In the genomic region with DNA sequence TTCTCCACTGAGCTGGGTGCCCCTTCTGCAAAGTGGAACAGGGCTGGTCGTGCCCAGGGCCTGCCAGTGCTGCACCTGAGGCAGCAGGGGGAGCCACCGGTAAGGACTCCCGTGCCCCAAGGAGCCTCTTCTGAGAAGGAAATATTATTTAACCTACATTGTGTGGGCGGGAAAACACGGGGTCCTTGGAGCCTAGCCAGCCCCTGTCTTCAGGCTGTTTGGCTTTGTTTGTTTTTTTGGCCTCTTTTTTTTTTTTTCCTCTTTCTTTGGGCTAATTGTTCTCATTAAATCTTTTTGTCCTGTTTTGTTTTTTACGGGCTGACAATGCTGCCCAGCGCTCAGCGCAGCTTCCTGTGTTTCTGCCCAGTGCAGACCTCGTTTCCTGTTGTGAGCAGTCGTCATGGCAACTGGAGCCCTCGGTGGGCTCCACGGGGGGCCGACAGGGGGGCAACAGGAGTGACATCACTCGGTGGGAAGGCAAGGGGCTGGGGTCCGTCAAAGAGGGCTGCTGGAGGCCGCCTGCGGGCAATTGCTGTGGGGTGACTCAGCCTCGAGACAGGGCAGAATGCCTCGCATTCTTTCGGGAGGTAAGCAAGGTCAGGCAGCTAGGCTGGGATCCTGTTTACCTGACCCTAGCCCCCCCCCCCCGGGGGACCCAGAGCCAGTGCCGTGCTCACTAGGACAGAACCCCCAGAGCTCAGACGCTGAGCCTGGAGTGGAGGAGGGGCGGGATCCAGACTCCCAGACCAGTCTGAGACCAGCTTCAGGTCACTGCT, we compare ENCODE assay signal across 8 mouse cellular contexts. TPM values are rescaled to one million over a fixed set of nuclear protein-coding genes. Genes with fewer than 3 reads are reported as not detected.
DNase-seq lines count a peak whose midpoint lies in the region; ATAC-seq and TF ChIP-seq lines count a peak whose summit lies in the region.

No protein-coding gene starts in this region.

- 3% methylated on average over 24 of the region's 24 CpGs for WGBS in forebrain, postnatal 0 days
- WGBS in hindbrain, embryonic 15.5 days, result 2% methylated on average over 24 of the region's 24 CpGs
- WGBS in midbrain, embryonic 16.5 days, result 2% methylated on average over 24 of the region's 24 CpGs
- 2% methylated on average over 23 of the region's 24 CpGs for WGBS in stomach, postnatal 0 days

- peak overlapping the region; percentile 62 for H3K4me2 ChIP-seq in forebrain, postnatal 0 days (ENCODE audit: low read depth)
- H3K4me2 ChIP-seq in hindbrain, embryonic 15.5 days, result peak overlapping the region; percentile 65
- peak overlapping the region; percentile 82 for H3K4me2 ChIP-seq in midbrain, embryonic 16.5 days (ENCODE audit: low read length)
- peak overlapping the region; percentile 53 for H3K4me2 ChIP-seq in stomach, postnatal 0 days (replicated peaks; ENCODE audit: low read depth)

- H3K9ac ChIP-seq in forebrain, postnatal 0 days, result peak overlapping the region; percentile 51
- peak overlapping the region; percentile 49 for H3K9ac ChIP-seq in hindbrain, embryonic 15.5 days
- peak overlapping the region; percentile 68 for H3K9ac ChIP-seq in midbrain, embryonic 16.5 days (ENCODE audit: low read depth, low read length)
- peak overlapping the region; percentile 47; the same call in 1 of the 2 replicates for H3K9ac ChIP-seq in stomach, postnatal 0 days (ENCODE audit: low read length)

- H3K36me3 ChIP-seq in forebrain, postnatal 0 days (ENCODE audit: insufficient read depth), result no peaks in the 10 kb centered on the region
- no peaks in the 10 kb centered on the region for H3K36me3 ChIP-seq in hindbrain, embryonic 15.5 days
- H3K36me3 ChIP-seq in midbrain, embryonic 16.5 days (ENCODE audit: control insufficient read depth, insufficient read depth, low read length), result no peaks in the 10 kb centered on the region
- H3K36me3 ChIP-seq in stomach, postnatal 0 days (ENCODE audit: control insufficient read depth, insufficient read depth, low read length), result no peaks in the 10 kb centered on the region

- TF ChIP-seq CTCF in forebrain, postnatal 0 days (IDR thresholded peaks at IDR 0.05; ENCODE audit: low read depth), result peak; percentile 69
- peak; percentile 83 for TF ChIP-seq CTCF in stomach, postnatal 0 days (IDR thresholded peaks at IDR 0.05; ENCODE audit: low read depth)

- no peak for TF ChIP-seq EP300 in stomach, postnatal 0 days (optimal IDR thresholded peaks at IDR 0.05)

- peaks cover 7% of the 10 kb centered on the region for H3K4me1 ChIP-seq in forebrain, postnatal 0 days (ENCODE audit: insufficient read depth)
- H3K4me1 ChIP-seq in hindbrain, embryonic 15.5 days (replicated peaks), result peaks cover 31% of the 10 kb centered on the region
- H3K4me1 ChIP-seq in midbrain, embryonic 16.5 days (ENCODE audit: control insufficient read depth, insufficient read depth, low read length), result peaks cover 20% of the 10 kb centered on the region
- peaks cover 3% of the 10 kb centered on the region; the same call in 1 of the 2 replicates for H3K4me1 ChIP-seq in stomach, postnatal 0 days (replicated peaks; ENCODE audit: control insufficient read depth, insufficient read depth)

- peak; percentile 50 to 52 for DNase-seq in left cerebral cortex, adult 18-20 months (ENCODE audit: low spot score in 2 of 2)
- no peak for DNase-seq in left cerebral cortex, adult 11 months (ENCODE audit: low spot score)
- DNase-seq in cerebellum, adult 11-12 months, result peak; percentile 81
- peak; percentile 84 for DNase-seq in forebrain, postnatal 0 days
- peak; percentile 42 for DNase-seq in liver
- peak; percentile 79 for DNase-seq in stomach, postnatal 0 days (ENCODE audit: low spot score)

- H3K9me3 ChIP-seq in forebrain, postnatal 0 days (ENCODE audit: low read length), result no peaks in the 10 kb centered on the region
- no peaks in the 10 kb centered on the region for H3K9me3 ChIP-seq in hindbrain, embryonic 15.5 days
- H3K9me3 ChIP-seq in midbrain, embryonic 16.5 days (replicated peaks; ENCODE audit: control insufficient read depth, low read length, poor library complexity, severe bottlenecking), result no peaks in the 10 kb centered on the region
- no peaks in the 10 kb centered on the region for H3K9me3 ChIP-seq in stomach, postnatal 0 days (ENCODE audit: control insufficient read depth, low read length)

- peak; percentile 76 for ATAC-seq in forebrain, postnatal 0 days
- peak; percentile 68 for ATAC-seq in hindbrain, embryonic 15.5 days (ENCODE audit: low FRiP score, low read depth)
- peak; percentile 78 for ATAC-seq in midbrain, embryonic 16.5 days
- ATAC-seq in stomach, postnatal 0 days (ENCODE audit: low FRiP score, low TSS enrichment), result peak; percentile 49; the same call in 1 of the 2 replicates

- peak overlapping the region; percentile 45; the same call in 1 of the 2 replicates for H3K27ac ChIP-seq in forebrain, postnatal 0 days (ENCODE audit: low read depth, low read length)
- H3K27ac ChIP-seq in hindbrain, embryonic 15.5 days (replicated peaks), result peak overlapping the region; percentile 73
- H3K27ac ChIP-seq in midbrain, embryonic 16.5 days (ENCODE audit: low read length), result peak overlapping the region; percentile 74
- H3K27ac ChIP-seq in stomach, postnatal 0 days (replicated peaks), result peak overlapping the region; percentile 49

- H3K27me3 ChIP-seq in forebrain, postnatal 0 days (ENCODE audit: insufficient read depth, low read length), result no peaks in the 10 kb centered on the region
- no peaks in the 10 kb centered on the region for H3K27me3 ChIP-seq in hindbrain, embryonic 15.5 days
- no peaks in the 10 kb centered on the region for H3K27me3 ChIP-seq in midbrain, embryonic 16.5 days (ENCODE audit: control insufficient read depth, insufficient read depth, low read depth, low read length)
- H3K27me3 ChIP-seq in stomach, postnatal 0 days (ENCODE audit: control insufficient read depth, insufficient read depth, low read length), result no peaks in the 10 kb centered on the region

- peak overlapping the region; percentile 36 for H3K4me3 ChIP-seq in forebrain, postnatal 0 days (ENCODE audit: low read depth, low read length)
- peak overlapping the region; percentile 35 for H3K4me3 ChIP-seq in hindbrain, embryonic 15.5 days
- peak overlapping the region; percentile 40 for H3K4me3 ChIP-seq in midbrain, embryonic 16.5 days (ENCODE audit: low read depth, low read length)
- peak overlapping the region; percentile 18; the same call in 1 of the 2 replicates for H3K4me3 ChIP-seq in stomach, postnatal 0 days (ENCODE audit: low read depth, low read length)

RNA-seq across cellular contexts. Expression of gene Cbx7, which starts 20.5 kb away (rescaled TPM):
- total RNA-seq in left cerebral cortex, adult 18-20 months (2021), result 10 to 100 TPM; 59.6 to 61.7 TPM
- 6.4 and 11.1 TPM in 2 replicates for total RNA-seq in forebrain, postnatal 0 days (2014; rRNA removed)
- polyA plus RNA-seq in forebrain, postnatal 0 days (2015; fragmentation: Nextera tagmentation; extraction: Ambion mirVana), result 2.4 and 3.1 TPM in 2 replicates
- polyA plus RNA-seq in hindbrain, embryonic 15.5 days (2015; fragmentation: Nextera tagmentation; extraction: Ambion mirVana), result 4.5 and 4.7 TPM in 2 replicates
- 4.8 and 5.0 TPM in 2 replicates for polyA plus RNA-seq in midbrain, embryonic 16.5 days (2015; fragmentation: Nextera tagmentation; extraction: Ambion mirVana)
- 4.8 and 5.5 TPM in 2 replicates for polyA plus RNA-seq in stomach, postnatal 0 days (2015; fragmentation: Nextera tagmentation; extraction: Ambion mirVana)

RNA-seq across cellular contexts. Expression of gene Apobec3, which starts 59.0 kb away (rescaled TPM):
- 1 to 10 TPM; 4.3 to 5.0 TPM for total RNA-seq in left cerebral cortex, adult 18-20 months (2021)
- 4.0 and 5.3 TPM in 2 replicates for total RNA-seq in forebrain, postnatal 0 days (2014; rRNA removed)
- polyA plus RNA-seq in forebrain, postnatal 0 days (2015; fragmentation: Nextera tagmentation; extraction: Ambion mirVana), result 3.1 and 3.6 TPM in 2 replicates
- 4.3 and 5.7 TPM in 2 replicates for polyA plus RNA-seq in hindbrain, embryonic 15.5 days (2015; fragmentation: Nextera tagmentation; extraction: Ambion mirVana)
- 3.8 and 4.2 TPM in 2 replicates for polyA plus RNA-seq in midbrain, embryonic 16.5 days (2015; fragmentation: Nextera tagmentation; extraction: Ambion mirVana)
- 18.2 and 18.5 TPM in 2 replicates for polyA plus RNA-seq in stomach, postnatal 0 days (2015; fragmentation: Nextera tagmentation; extraction: Ambion mirVana)
